Mouse (Mus musculus) MEL (cell line): Measurements from ENCODE around the gene Nt5c2. TPM values are rescaled to one million over a fixed set of nuclear protein-coding genes. Genes with fewer than 3 reads are reported as not detected.

ENCODE experiments used
- DNase-seq: peaks from one replicate; pipeline ENCODE4 v3.0.0; 2011; ENCODE audit warnings: low read depth, low spot score
- H3K27ac ChIP-seq: 2 replicates; pipeline ENCODE4 v1.5.1; 2012; ENCODE audit warnings: low read depth, mild to moderate bottlenecking, control low read depth, low read length, moderate library complexity; ENCODE audit not compliant: control insufficient read depth
- H3K27me3 ChIP-seq, 2 experiments: fragments of 150-350 bp in 1 of 2; sonication (generic) in 1 of 2; 2 replicates each; pipeline ENCODE4 v1.6.1; 2012; ENCODE audit warnings: low read length in 2 of 2, mild to moderate bottlenecking in 2 of 2, improper control_type of control experiment in 1 of 2, moderate library complexity in 1 of 2; ENCODE audit not compliant: insufficient read depth in 2 of 2, control insufficient read depth in 1 of 2
- H3K36me3 ChIP-seq, 2 experiments: 2 replicates each; pipeline ENCODE4 v1.6.1; 2012 to 2014; ENCODE audit warnings: low read length in 2 of 2, improper control_type of control experiment in 1 of 2, inconsistent platforms in 1 of 2, mild to moderate bottlenecking in 1 of 2; ENCODE audit not compliant: insufficient read depth in 2 of 2, control insufficient read depth in 1 of 2
- H3K4me1 ChIP-seq, 2 experiments: fragments of 150-350 bp in 1 of 2; sonication (generic) in 1 of 2; 2 replicates each; pipeline ENCODE4 v1.6.1; 2012; ENCODE audit warnings: low read length in 2 of 2, improper control_type of control experiment in 1 of 2, mild to moderate bottlenecking in 1 of 2; ENCODE audit not compliant: insufficient read depth in 2 of 2, control insufficient read depth in 1 of 2
- H3K4me3 ChIP-seq, 2 experiments: fragments of 150-350 bp in 1 of 2; sonication (generic) in 1 of 2; 2 replicates each; pipeline ENCODE4 v1.5.1; 2012; ENCODE audit warnings: low read depth in 2 of 2, low read length in 2 of 2, mild to moderate bottlenecking in 2 of 2, moderate library complexity in 2 of 2, control low read depth in 1 of 2, improper control_type of control experiment in 1 of 2; ENCODE audit not compliant: control insufficient read depth in 1 of 2, insufficient read depth in 1 of 2
- H3K79me2 ChIP-seq: 2 replicates; pipeline ENCODE4 v1.6.1; 2012; ENCODE audit warnings: mild to moderate bottlenecking, low read length, moderate library complexity; ENCODE audit not compliant: control insufficient read depth, poor library complexity, insufficient read depth
- H3K9ac ChIP-seq: 2 replicates; pipeline ENCODE4 v1.6.1; 2012; ENCODE audit warnings: low read depth, mild to moderate bottlenecking, control low read depth, low read length, moderate library complexity; ENCODE audit not compliant: control insufficient read depth, poor library complexity, severe bottlenecking
- H3K9me3 ChIP-seq: fragments of 150-350 bp; sonication (generic); replicated peaks from 2 replicates; pipeline ENCODE4 v1.6.1; 2012; ENCODE audit warnings: mild to moderate bottlenecking, low read length, improper control_type of control experiment, moderate library complexity; ENCODE audit not compliant: insufficient read depth
- CTCF ChIP-seq, 3 experiments: IDR thresholded peaks in 2 of 3; conservative IDR thresholded peaks in 1 of 3; 2 replicates each; pipeline ENCODE4 v1.5.1; 2011 to 2012; ENCODE audit warnings: low read length in 3 of 3, low read depth in 2 of 3, mild to moderate bottlenecking in 2 of 3, improper control_type of control experiment in 1 of 3, inconsistent platforms in 1 of 3, mixed read lengths in 1 of 3, moderate library complexity in 1 of 3; ENCODE audit not compliant: control insufficient read depth in 1 of 3, insufficient read depth in 1 of 3, poor library complexity in 1 of 3, severe bottlenecking in 1 of 3
- E2F4 ChIP-seq: IDR thresholded peaks from 2 replicates; pipeline ENCODE4 v1.6.1; 2011; ENCODE audit warnings: low read depth, low read length, improper control_type of control experiment, borderline replicate concordance
- ETS1 ChIP-seq: IDR thresholded peaks from 2 replicates; pipeline ENCODE4 v1.6.1; 2012; ENCODE audit warnings: low read depth, mild to moderate bottlenecking, inconsistent platforms, low read length, improper control_type of control experiment, moderate library complexity
- GABPA ChIP-seq: IDR thresholded peaks from 2 replicates; pipeline ENCODE4 v1.6.1; 2012; ENCODE audit warnings: low read depth, mild to moderate bottlenecking, inconsistent platforms, low read length, improper control_type of control experiment, moderate library complexity
- MAZ ChIP-seq: IDR thresholded peaks from 2 replicates; pipeline ENCODE4 v1.6.1; 2012; ENCODE audit warnings: low read depth, mild to moderate bottlenecking, inconsistent platforms, low read length, improper control_type of control experiment
- MEF2A ChIP-seq: IDR thresholded peaks from 2 replicates; pipeline ENCODE4 v1.6.1; 2014; ENCODE audit warnings: low read depth, mild to moderate bottlenecking, inconsistent platforms, low read length, improper control_type of control experiment; ENCODE audit not compliant: poor library complexity, insufficient replicate concordance, severe bottlenecking; ENCODE audit errors: extremely low read depth
- MYB ChIP-seq: IDR thresholded peaks from 2 replicates; pipeline ENCODE4 v1.6.1; 2011; ENCODE audit warnings: mild to moderate bottlenecking, low read depth, low read length, improper control_type of control experiment
- NELFE ChIP-seq: IDR thresholded peaks from 2 replicates; pipeline ENCODE4 v1.6.1; 2011; ENCODE audit warnings: low read depth, low read length, improper control_type of control experiment
- NRF1 ChIP-seq: IDR thresholded peaks from 2 replicates; pipeline ENCODE4 v1.6.1; 2014; ENCODE audit warnings: low read depth, mild to moderate bottlenecking, inconsistent platforms, low read length, improper control_type of control experiment, moderate library complexity; ENCODE audit not compliant: poor library complexity, insufficient read depth, severe bottlenecking
- POLR2A ChIP-seq, 2 experiments: IDR thresholded peaks; 2 replicates each; pipeline ENCODE4 v1.6.1; 2011 to 2012; ENCODE audit warnings: low read length in 2 of 2, mild to moderate bottlenecking in 2 of 2, control low read depth in 1 of 2, improper control_type of control experiment in 1 of 2, low read depth in 1 of 2, moderate library complexity in 1 of 2; ENCODE audit not compliant: control insufficient read depth in 1 of 2, insufficient read depth in 1 of 2, poor library complexity in 1 of 2
- POLR2AphosphoS5 ChIP-seq: IDR thresholded peaks from 2 replicates; pipeline ENCODE4 v1.6.1; 2012; ENCODE audit warnings: low read depth, borderline replicate concordance, mild to moderate bottlenecking, inconsistent platforms, low read length, moderate library complexity, mixed read lengths
- RCOR1 ChIP-seq: IDR thresholded peaks from 2 replicates; pipeline ENCODE4 v1.6.1; 2012; ENCODE audit warnings: low read depth, mild to moderate bottlenecking, inconsistent platforms, low read length, improper control_type of control experiment
- SMC3 ChIP-seq: IDR thresholded peaks from 2 replicates; pipeline ENCODE4 v1.6.1; 2011; ENCODE audit warnings: low read depth, low read length, improper control_type of control experiment
- TBP ChIP-seq: IDR thresholded peaks from 2 replicates; pipeline ENCODE4 v1.8.0; 2011; ENCODE audit warnings: low read depth, low read length, improper control_type of control experiment
- polyA plus RNA-seq, 2 experiments: library from polyadenylated mRNA; stranded (reverse) in 1 of 2; unstranded in 1 of 2; fragments of >175 nt in 1 of 2; fragments of >200 nt in 1 of 2; gene quantifications; 2 replicates each; pipeline versions ENCODE4 v1.2.1 to v1.2.4; 2012; ENCODE audit warnings: low replicate concordance in 2 of 2, low read depth in 1 of 2; ENCODE audit not compliant: insufficient read length in 2 of 2, insufficient read depth in 1 of 2, missing spikeins in 1 of 2
- total RNA-seq: library from RNA; depleted of rRNA; stranded (reverse); fragments of 300-350 nt; gene quantifications from 2 replicates; pipeline ENCODE4 v1.2.3, GENCODE M21; 2012

The Nt5c2 gene
- total and polyA plus RNA-seq, 3 experiments, result 64.6 to 455 (median 147) TPM

DNA sequence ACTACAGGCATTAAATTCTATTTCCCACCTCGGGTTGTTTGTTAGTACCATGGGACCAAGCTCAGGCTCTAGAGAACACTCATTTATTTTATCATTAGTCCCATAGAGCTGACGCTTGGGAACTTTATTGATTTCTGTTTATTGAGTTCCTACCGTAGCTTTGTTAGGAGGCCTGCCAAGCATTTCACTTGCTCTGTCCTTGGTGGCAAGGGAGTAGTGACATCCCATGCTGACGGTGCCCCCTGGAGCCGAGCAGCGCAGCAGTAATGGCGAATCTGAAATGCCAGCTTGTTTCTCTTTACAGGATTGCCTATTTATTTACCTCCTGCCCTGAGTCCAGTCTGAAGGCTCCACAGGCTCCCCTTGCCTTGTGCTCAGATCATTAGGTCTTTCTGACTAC, 168.9 kb downstream of the Nt5c2 start:
- peak overlapping the region; percentile 73 for H3K27ac ChIP-seq
- H3K9me3 ChIP-seq, result no peaks in the 10 kb centered on the region
- peaks cover 38 to 51% of the 10 kb centered on the region in 2 experiments for H3K4me1 ChIP-seq
- no peaks in the 10 kb centered on the region for H3K79me2 ChIP-seq
- H3K4me3 ChIP-seq, result no peak overlapping the region
- no peak for DNase-seq
- peak; percentile 9; the same call in 1 of the 2 replicates for TF ChIP-seq SMC3
- TF ChIP-seq MYB, result no peak
- TF ChIP-seq MEF2A, result no peak
- peak in 2 of 3 experiments; percentile 8 to 13; a peak in 1 of 6 replicates for TF ChIP-seq CTCF (IDR thresholded peaks at IDR 0.05 in 2 of 3, conservative IDR thresholded peaks at IDR 0.05 in 1 of 3; ENCODE audit: control insufficient read depth in 1 of 3, insufficient read depth in 1 of 3, low read depth in 2 of 3, low read length in 3 of 3, poor library complexity in 1 of 3, severe bottlenecking in 1 of 3)
- no peak for TF ChIP-seq E2F4
- TF ChIP-seq TBP, result no peak
- TF ChIP-seq NRF1, result no peak
- no peak for TF ChIP-seq POLR2A (IDR thresholded peaks at IDR 0.05; ENCODE audit: control insufficient read depth in 1 of 2, insufficient read depth in 1 of 2, low read depth in 1 of 2, low read length in 2 of 2, poor library complexity in 1 of 2)
- TF ChIP-seq MAZ, result no peak
- TF ChIP-seq NELFE, result no peak
- TF ChIP-seq RCOR1, result no peak
- peaks cover 0 to 49% of the 10 kb centered on the region in 2 experiments; a peak in 2 of 4 replicates for H3K36me3 ChIP-seq
- H3K27me3 ChIP-seq, result no peaks in the 10 kb centered on the region
- no peak overlapping the region for H3K9ac ChIP-seq

DNA sequence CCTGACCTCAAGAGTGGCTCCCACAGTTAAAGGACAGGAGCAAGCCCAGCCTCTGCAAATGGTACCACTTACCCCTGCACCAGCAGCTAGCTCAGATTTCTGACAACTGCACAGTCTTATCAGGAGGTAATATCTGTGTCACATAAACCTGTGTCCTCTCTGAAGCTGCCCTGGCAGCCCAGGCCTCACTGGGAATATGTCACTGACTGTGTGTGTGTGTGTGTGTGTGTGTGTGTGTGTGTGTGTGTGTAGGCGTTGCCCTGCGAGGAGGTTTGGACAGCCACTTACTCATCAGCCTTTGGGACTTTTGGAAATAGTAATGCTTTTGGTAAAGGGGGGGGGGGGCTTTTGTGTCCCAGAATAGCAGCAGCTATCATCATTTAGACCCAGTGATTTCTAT, 171.9 kb downstream of the Nt5c2 start:
- Histone ChIP-seq H3K4me1 (peaks cover 22 to 29% of the 10 kb centered on the region in 2 experiments), H3K27ac (no peak overlapping the region), H3K79me2 (no peaks in the 10 kb centered on the region), H3K4me3 (no peak overlapping the region), H3K9me3 (no peaks in the 10 kb centered on the region), H3K9ac (no peak overlapping the region), H3K36me3 (peaks cover 0 to 25% of the 10 kb centered on the region in 2 experiments; a peak in 2 of 4 replicates), H3K27me3 (no peaks in the 10 kb centered on the region)
- DNase-seq, result no peak
- TF ChIP-seq POLR2AphosphoS5 (no peak), RCOR1 (no peak), ETS1 (no peak), MAZ (no peak), E2F4 (no peak), GABPA (no peak), TBP (no peak)
